Mouse (Mus musculus): ENCODE data around the gene Pid1. TPM values are rescaled to one million over a fixed set of nuclear protein-coding genes. Genes with fewer than 3 reads are reported as not detected.

The Pid1 gene
- total and polyA plus RNA-seq, 3 experiments = not detected

- DNase-seq (ENCODE audit: extremely low read depth) = no peak
- dilution Hi-C loops (cut with MboI; ENCODE audit: extremely low pct_ligation_motif_present, extremely low pct_unique_long_range_greater_than_20kb, low sequenced_read_pairs) (no loop called here), in situ Hi-C loops (cut with MboI; ENCODE audit: low pct_ligation_motif_present, low pct_unique_long_range_greater_than_20kb, low sequenced_read_pairs) (no loop called here)
- Histone ChIP-seq H3K4me2 (ENCODE audit: insufficient read depth, low read depth, poor library complexity, severe bottlenecking) (no peak overlapping the region), H3K4me3 (replicated peaks in 1 of 3; ENCODE audit: low read depth in 2 of 3, low read length in 2 of 3, poor library complexity in 1 of 3) (no peak overlapping the region), H3K4me1 (ENCODE audit: control insufficient read depth in 1 of 2, insufficient read depth in 2 of 2) (no peaks in the 10 kb centered on the region), H3K79me2 (replicated peaks; ENCODE audit: control insufficient read depth, extremely low read depth, insufficient read depth, poor library complexity, severe bottlenecking) (no peaks in the 10 kb centered on the region), H3K27ac (ENCODE audit: insufficient read depth, low read depth) (no peak overlapping the region), H3K9ac (ENCODE audit: insufficient read depth, low read depth) (no peak overlapping the region), H3K27me3 (replicated peaks) (no peaks in the 10 kb centered on the region), H3K36me3 (replicated peaks in 1 of 2; ENCODE audit: control insufficient read depth in 1 of 2, insufficient read depth in 1 of 2, low read length in 1 of 2) (no peaks in the 10 kb centered on the region), H3K9me3 (replicated peaks; ENCODE audit: low read length) (no peaks in the 10 kb centered on the region)
- TF ChIP-seq ETS1 (conservative IDR thresholded peaks at IDR 0.05; ENCODE audit: low read depth, low read length) (no peak), E2F4 (IDR thresholded peaks at IDR 0.05; ENCODE audit: insufficient replicate concordance, low read depth, low read length) (no peak), ELF1 (IDR thresholded peaks at IDR 0.05; ENCODE audit: low read depth, low read length) (no peak), EP300 (IDR thresholded peaks at IDR 0.05; ENCODE audit: low read length) (no peak), MEF2A (IDR thresholded peaks at IDR 0.05; ENCODE audit: borderline replicate concordance, low read depth, low read length) (no peak), MXI1 (IDR thresholded peaks at IDR 0.05; ENCODE audit: low read depth, low read length) (no peak), NRF1 (IDR thresholded peaks at IDR 0.05; ENCODE audit: low read depth, low read length) (no peak), HCFC1 (IDR thresholded peaks at IDR 0.05; ENCODE audit: low read depth, low read length) (no peak), SMC3 (IDR thresholded peaks at IDR 0.05; ENCODE audit: low read depth, low read length) (no peak), USF2 (conservative IDR thresholded peaks at IDR 0.05; ENCODE audit: low read depth, low read length) (no peak), BHLHE40 (IDR thresholded peaks at IDR 0.05; ENCODE audit: low read depth, low read length) (no peak), PAX5 (IDR thresholded peaks at IDR 0.05; ENCODE audit: low read length) (no peak), RCOR1 (conservative IDR thresholded peaks at IDR 0.05; ENCODE audit: low read depth, low read length) (no peak)
Observed at GRCm38 (mm10) chr1:84186756-84187437, 177.1 kb downstream of the Pid1 start.

GRCm38 (mm10) chr1:84177696-84178095 is 186.3 kb downstream of the Pid1 start:
- dilution Hi-C loops (cut with MboI; ENCODE audit: extremely low pct_ligation_motif_present, extremely low pct_unique_long_range_greater_than_20kb, low sequenced_read_pairs) = no loop called here
- Histone ChIP-seq H3K9ac (ENCODE audit: insufficient read depth, low read depth) (no peak overlapping the region), H3K4me2 (ENCODE audit: insufficient read depth, low read depth, poor library complexity, severe bottlenecking) (no peak overlapping the region), H3K36me3 (replicated peaks in 1 of 2; ENCODE audit: control insufficient read depth in 1 of 2, insufficient read depth in 1 of 2, low read length in 1 of 2) (no peaks in the 10 kb centered on the region), H3K79me2 (replicated peaks; ENCODE audit: control insufficient read depth, extremely low read depth, insufficient read depth, poor library complexity, severe bottlenecking) (no peaks in the 10 kb centered on the region), H3K4me1 (ENCODE audit: control insufficient read depth in 1 of 2, insufficient read depth in 2 of 2) (no peaks in the 10 kb centered on the region), H3K27ac (ENCODE audit: insufficient read depth, low read depth) (no peak overlapping the region), H3K9me3 (replicated peaks; ENCODE audit: low read length) (no peaks in the 10 kb centered on the region), H3K27me3 (replicated peaks) (no peaks in the 10 kb centered on the region), H3K4me3 (replicated peaks in 1 of 3; ENCODE audit: low read depth in 2 of 3, low read length in 2 of 3, poor library complexity in 1 of 3) (no peak overlapping the region)
- in situ Hi-C loops (cut with MboI; ENCODE audit: low pct_ligation_motif_present, low pct_unique_long_range_greater_than_20kb, low sequenced_read_pairs) = no loop called here
- DNase-seq (ENCODE audit: extremely low read depth) = no peak
- TF ChIP-seq JUN (IDR thresholded peaks at IDR 0.05; ENCODE audit: insufficient read depth, low read depth, low read length) (no peak), EP300 (IDR thresholded peaks at IDR 0.05; ENCODE audit: low read length) (no peak), SIN3A (IDR thresholded peaks at IDR 0.05; ENCODE audit: low read length) (no peak), ZC3H11A (IDR thresholded peaks at IDR 0.05; ENCODE audit: low read depth, low read length) (no peak)

All from CH12.LX (cell line).